Mouse (Mus musculus): ENCODE data around the gene Sowahb.
"Not testable (repeated sequence)": the region's sequence is repeated elsewhere in the genome, so short reads cannot be mapped to it uniquely, and the experiment has no call there.

Sowahb gene

DNA sequence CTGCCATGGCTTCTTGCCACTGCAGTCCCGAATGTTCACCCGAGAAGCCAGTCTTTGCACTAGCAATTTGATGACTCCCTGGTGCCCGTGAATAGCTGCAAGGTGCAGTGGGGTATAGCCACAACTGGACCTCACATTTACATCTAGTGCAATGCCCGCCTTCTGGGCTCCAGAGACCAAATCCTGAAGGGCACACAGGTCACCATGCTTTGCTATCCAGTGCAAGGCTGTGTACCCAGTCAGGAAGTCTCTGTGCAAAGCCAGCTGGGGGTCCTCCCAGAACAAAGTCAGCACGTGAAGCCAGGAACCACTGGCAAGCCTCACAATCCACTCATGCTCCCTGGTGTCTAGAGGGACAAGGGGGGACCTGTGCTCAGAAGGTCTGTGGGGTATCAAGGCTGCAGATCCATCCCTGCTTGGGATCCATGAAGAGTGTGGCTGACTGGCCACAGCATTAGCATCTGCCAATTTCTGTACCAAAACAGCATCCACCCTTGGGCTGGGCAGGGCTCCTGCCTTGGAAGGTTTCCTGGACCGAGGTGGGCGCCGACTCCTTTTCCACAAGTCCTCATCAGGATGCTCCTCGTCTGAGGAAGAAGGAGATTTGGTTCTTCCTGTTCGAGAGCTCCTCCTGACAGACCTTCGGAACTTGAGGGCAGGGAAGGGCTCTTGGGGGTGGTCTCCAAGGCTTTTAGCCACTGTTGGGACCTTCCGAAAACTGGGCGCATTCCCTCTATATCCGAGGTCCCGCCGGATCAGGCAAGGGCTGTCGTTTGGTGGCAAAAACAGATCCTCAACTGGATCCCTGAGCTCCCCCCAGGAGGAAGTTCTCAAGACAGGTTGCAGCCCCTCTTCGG is 1.8 kb downstream of the Sowahb start:
- no peak for DNase-seq (ENCODE audit: low spot score in 2 of 2)

DNA sequence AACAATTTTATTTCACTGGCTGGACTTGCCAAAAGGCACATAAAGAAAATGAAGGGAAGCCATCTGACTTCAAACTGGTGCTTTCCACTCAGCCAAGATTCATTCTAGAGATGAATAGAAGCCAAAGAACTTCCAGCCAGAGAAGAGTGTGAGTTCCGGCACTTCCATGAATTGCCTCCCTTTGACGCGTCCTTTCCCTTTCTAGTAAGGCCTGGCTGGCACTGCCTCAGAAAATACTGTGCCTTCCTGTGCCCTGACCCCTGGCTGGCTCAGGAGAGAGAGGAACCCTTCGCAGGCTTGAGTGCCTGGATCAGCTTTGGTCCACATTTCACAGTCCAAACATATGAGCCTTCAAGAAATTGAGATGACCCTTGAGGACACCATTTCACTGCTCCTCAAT is 2.8 kb downstream of the Sowahb start:
- no peak for DNase-seq (ENCODE audit: low spot score in 2 of 2)

GRCm38 (mm10) chr5:93041276-93041675 is 3.5 kb downstream of the Sowahb start:
- DNase-seq (ENCODE audit: low spot score in 2 of 2): no peak

GRCm38 (mm10) chr5:93040095-93040494 is 4.7 kb downstream of the Sowahb start:
- DNase-seq (ENCODE audit: low spot score in 2 of 2): no peak

DNA sequence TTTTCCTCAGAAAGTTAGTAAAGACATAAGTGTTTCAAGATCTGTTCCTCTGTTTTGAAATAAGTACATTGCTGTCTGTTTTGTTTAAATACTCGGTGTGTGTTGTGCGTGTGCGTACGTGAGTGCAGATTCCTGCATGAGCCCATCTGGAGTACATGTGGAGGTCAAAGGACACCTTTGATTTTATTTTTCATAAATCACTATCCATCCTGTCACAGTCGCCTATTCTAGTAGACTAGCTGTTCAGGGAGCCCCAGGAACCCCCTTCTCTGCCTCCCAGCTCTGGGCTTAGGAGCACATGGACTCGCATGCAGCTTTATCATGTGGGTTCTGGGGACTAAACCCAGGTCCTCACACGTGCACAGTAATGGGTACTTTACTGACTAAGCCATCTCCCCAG is 8.6 kb downstream of the Sowahb start:
- DNase-seq (ENCODE audit: low spot score in 2 of 2): no peak

DNA sequence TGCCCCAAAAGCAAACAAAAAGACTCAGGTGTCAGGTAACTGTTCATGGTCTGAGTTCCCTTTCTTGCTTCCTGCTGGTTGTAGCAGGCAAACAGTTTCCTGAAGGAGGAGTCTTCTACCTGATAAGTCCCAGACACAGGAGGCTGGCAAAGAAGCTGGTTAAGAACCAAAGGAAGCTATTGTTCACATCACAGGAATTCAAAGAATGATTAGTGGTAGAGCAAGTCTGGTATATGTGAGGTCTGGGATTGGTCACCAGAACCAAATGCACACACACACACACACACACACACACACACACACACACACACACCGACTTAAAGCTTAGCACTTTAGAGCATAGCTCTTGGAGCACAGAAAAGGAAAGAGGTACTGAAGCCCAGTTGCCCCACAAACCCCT is 9.5 kb downstream of the Sowahb start:
- no peak for DNase-seq (ENCODE audit: low spot score in 2 of 2)

DNA sequence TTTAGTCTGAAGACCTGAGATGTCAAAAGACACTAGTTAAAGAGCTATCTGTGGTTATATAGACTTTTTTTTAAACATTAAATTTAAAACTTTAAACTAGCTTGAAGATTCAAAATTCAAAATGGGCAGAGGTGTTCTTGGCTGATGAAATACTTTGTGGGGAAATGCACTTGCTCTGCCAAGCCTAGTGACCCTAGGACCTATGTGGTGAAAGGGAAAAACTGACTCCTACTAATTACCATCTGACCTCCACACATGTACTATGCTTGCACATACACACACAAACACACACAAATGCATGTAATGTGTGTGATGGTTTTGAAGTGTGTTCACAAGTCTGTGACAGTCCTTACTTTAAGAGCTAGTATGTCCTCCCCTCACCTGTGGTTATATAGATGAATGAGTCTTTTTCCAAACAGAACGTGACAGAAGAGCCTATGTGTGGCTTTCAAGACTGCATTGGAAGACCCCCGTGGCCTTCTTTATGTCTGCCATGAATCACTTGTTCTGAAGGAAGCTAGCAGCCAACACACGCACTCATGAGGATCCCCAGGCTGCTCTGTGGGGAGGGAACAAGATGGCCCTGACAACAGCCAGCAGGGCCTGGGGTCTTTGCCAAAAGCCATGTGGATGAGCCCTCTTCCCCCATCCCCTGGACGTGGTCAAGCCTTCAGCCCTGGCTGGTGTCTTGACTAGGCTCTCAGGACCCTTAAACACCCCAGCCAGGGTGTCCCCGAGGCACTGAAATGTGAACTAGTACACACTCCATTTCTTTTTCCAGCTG is 11.5 kb downstream of the Sowahb start:
- DNase-seq (ENCODE audit: low spot score in 2 of 2): no peak

DNA sequence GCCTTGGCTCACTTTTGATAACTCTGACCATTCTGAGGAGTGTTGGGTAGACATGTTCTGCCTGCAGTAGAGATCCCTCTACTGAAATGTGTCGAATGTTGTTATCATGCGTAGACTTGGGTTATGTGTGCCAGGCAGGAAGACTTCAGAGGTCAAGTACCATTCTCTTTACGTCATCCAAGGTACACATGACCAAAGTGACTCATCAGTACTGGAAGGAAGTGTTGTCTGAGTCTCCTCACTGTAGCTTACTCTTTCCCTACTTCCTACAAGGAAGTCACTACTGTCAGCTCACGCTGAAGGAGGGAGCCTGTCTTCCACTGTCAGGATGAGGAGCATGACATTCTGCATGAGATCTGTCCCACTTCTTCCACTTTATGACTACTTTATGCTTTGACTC is 12.2 kb downstream of the Sowahb start:
- DNase-seq (ENCODE audit: low spot score in 2 of 2): no peak

DNA sequence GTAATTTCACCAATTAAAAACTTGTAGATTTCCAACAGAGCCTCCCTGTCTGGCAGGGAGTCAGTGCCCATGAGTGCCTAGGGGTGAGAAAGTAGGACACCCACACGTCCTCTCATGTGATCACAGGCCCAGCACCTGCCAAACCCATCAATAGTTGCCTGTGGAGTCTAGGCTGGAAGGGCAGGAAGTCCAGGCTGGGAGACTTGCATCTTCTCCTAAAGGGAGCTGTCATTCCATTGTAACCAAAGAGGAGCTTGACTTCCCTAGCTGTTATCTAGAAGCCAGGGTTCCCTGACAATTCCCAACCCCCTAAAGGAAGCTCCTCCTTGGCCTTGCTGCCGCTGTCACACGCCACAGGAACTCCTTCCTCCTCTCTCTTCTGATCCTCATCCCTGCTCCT is 14.0 kb downstream of the Sowahb start:
- DNase-seq (ENCODE audit: low spot score in 2 of 2): no peak

DNA sequence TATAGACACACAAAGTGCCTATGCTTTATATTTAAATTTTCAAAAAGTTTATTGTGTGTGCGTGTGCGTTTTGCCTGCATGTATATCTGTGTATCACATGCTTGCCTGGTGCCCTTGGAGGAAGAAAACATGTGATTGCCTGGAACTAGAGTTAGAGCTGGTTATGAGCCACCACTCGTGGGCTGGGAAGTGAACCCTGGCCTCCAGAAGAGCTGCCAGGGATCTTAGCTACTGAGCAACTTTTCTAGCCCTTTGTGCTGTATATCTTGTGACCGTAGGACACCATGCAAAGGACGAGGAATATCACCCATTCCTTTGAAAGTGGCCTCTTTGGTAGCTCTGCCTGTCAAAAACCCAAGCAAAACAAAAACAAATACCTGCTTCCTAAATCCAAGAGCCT is 14.4 kb downstream of the Sowahb start:
- DNase-seq (ENCODE audit: low spot score in 2 of 2): no peak

DNA sequence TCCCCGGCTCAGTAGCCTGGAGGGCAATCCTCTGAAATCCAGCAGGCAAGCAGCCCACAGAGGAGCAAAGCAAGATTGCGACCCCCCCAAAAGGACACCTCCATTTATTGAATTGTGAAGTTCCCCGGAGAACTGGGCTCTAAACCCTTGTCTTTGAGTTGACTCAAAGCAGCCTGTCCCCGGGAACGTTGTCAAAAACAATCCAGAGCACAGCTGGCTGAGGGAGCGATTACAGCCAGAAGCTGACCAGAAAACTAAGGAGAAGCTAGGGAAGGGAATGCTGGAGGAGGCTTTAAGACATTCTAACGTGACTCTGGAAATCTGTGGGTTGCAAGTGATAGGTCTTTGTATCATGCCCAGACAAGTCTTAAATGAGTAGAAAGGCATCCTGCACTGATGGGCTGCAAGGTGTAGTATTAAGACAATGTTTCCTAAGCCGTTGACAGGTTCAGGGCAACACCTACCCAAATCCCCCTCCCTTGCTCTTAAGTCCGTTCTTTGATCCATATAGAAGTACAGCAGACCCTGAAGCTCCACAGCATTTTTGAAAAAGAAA is 17.6 kb downstream of the Sowahb start:
- no peak for DNase-seq (ENCODE audit: low spot score in 2 of 2)

DNA sequence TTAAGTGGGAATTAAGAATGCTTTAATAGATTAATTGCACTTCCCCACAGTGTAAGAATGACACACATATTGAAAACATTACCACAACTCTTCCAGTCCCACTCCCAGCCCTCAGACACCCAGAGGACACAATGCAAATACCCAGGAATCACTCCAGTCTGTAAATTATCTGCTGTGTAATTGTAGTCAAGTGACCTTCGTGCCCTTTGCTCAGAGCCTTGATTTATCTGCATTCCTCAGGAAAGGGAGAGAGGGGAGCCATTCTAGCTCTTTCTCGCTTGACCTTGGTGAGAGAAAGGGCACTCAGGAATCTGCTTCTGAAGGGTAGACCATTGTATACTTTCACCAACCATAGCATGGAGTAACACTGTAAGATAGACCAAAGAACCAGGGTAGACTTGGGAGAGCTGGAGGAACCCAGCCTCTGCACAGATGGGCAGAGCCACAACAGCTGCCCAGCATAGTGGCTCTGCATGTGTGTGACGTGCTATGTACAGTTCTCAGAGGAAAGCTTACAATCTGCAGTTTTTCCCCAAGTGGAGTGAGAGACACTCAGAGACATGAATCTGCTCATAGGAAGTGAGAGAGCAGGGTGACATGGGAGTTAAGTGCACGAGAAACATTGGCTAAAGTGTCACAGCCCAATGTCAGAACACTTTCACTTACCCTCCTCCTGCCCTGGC is 18.2 kb downstream of the Sowahb start:
- no peak for DNase-seq (ENCODE audit: low spot score in 2 of 2)

DNA sequence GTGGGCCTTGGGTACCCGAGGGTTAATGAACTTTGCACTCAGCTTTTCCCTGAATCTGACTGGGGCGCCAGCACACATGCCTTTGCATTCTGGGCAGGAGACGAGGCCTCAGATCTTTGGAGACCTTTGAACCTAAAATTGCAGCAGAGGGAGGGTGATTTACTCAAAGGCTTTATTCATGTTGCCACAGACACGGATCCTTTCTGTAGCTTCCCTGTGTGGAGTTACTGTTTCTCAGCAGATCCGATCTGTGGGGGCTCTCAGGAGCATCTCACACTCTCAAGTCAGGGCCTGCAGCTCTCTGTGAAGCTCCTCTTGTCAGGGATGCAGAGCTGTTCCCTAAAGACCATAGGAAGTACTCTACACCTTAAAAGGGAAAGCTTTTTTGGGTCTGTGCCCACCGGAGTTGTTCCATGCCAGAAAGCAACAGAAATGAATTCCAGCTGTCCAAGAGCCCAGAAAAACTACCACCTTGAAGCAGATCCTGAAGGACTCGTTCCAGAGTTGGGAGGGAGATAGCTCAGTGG is 20.0 kb downstream of the Sowahb start:
- no peak for DNase-seq (ENCODE audit: low spot score in 2 of 2)

- no peak for DNase-seq (ENCODE audit: low spot score in 2 of 2)
Measured at GRCm38 (mm10) chr5:93022126-93022797, 22.6 kb downstream of the Sowahb start.

- DNase-seq (ENCODE audit: low spot score in 2 of 2): no peak
Measured at GRCm38 (mm10) chr5:93020024-93020666, 24.7 kb downstream of the Sowahb start.

DNA sequence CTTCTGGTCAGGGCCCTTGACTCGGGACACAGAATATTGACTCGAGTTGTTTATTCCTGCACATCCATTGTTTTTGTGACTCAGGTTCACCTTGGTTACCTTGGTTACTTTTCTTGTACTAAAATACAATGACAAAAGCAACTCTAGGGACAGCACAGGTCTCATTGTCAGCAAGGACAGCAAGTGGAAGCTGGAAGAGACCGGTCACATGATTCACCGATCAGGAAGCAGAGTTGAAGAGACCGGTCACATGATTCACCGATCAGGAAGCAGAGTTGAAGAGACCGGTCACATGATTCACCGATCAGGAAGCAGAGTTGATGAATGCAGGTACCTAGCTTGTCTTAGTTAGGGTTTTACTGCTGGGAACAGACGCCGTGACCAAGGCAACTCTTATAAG is 25.6 kb downstream of the Sowahb start:
- DNase-seq (ENCODE audit: low spot score in 2 of 2): not testable (repeated sequence)

GRCm38 (mm10) chr5:93017678-93018077 is 27.1 kb downstream of the Sowahb start:
- no peak for DNase-seq (ENCODE audit: low spot score in 2 of 2)

GRCm38 (mm10) chr5:93008256-93008655 is 36.6 kb downstream of the Sowahb start:
- no peak for DNase-seq (ENCODE audit: low spot score in 2 of 2)

- peak; percentile 38 to 54 for DNase-seq (ENCODE audit: low spot score in 2 of 2)
Measured at GRCm38 (mm10) chr5:93005815-93006341, 38.9 kb downstream of the Sowahb start.

GRCm38 (mm10) chr5:93005229-93005814 is 39.5 kb downstream of the Sowahb start:
- DNase-seq (ENCODE audit: low spot score in 2 of 2): peak; percentile 42 to 60
